Mouse (Mus musculus): ENCODE results near the gene Gm6169.

GRCm38 (mm10) chr13:97064413-97064812 is 34.6 kb downstream of the Gm6169 start:
- no peak for TF ChIP-seq CTCF (IDR thresholded peaks at IDR 0.05; ENCODE audit: low read depth)
- TF ChIP-seq EP300 (IDR thresholded peaks at IDR 0.05; ENCODE audit: low read depth) = no peak

Measured in heart, postnatal 0 days (tissue).